Mouse (Mus musculus) midbrain, embryonic 16.5 days (tissue): ENCODE measurements around the gene Dync1i1. TPM values are rescaled to one million over a fixed set of nuclear protein-coding genes. Genes with fewer than 3 reads are reported as not detected.
A peak's percentile ranks its signal among the peaks of the same experiment; 100 is the strongest.

Experiments used
- ATAC-seq: fragments of 200-750 bp; cut with Nextera tagmentation; 2 replicates; pipeline ENCODE4 v1.8.0; 2017; ENCODE audit warnings: moderate TSS enrichment
- H3K27ac ChIP-seq: fragments of 300-500 bp; sonication (generic); 2 replicates; pipeline ENCODE4 v1.5.1; 2014; ENCODE audit warnings: mild to moderate bottlenecking, low read length, mixed read lengths
- H3K27me3 ChIP-seq: fragments of 300-500 bp; sonication (generic); 2 replicates; pipeline ENCODE4 v1.6.1; 2014; ENCODE audit warnings: low read depth, low read length, mixed read lengths; ENCODE audit not compliant: control insufficient read depth, insufficient read depth
- H3K36me3 ChIP-seq: fragments of 300-500 bp; sonication (generic); 2 replicates; pipeline ENCODE4 v1.6.1; 2014; ENCODE audit warnings: mild to moderate bottlenecking, low read length, moderate library complexity, mixed read lengths; ENCODE audit not compliant: control insufficient read depth, insufficient read depth
- H3K4me1 ChIP-seq: fragments of 300-500 bp; sonication (generic); 2 replicates; pipeline ENCODE4 v1.6.1; 2014; ENCODE audit warnings: mild to moderate bottlenecking, low read length, mixed read lengths; ENCODE audit not compliant: control insufficient read depth, insufficient read depth
- H3K4me2 ChIP-seq: fragments of 300-500 bp; sonication (generic); 2 replicates; pipeline ENCODE4 v1.6.1; 2014; ENCODE audit warnings: mild to moderate bottlenecking, low read length, mixed read lengths
- H3K4me3 ChIP-seq: fragments of 300-500 bp; sonication (generic); 2 replicates; pipeline ENCODE4 v1.5.1; 2014; ENCODE audit warnings: low read depth, mild to moderate bottlenecking, low read length, moderate library complexity, mixed read lengths
- H3K9ac ChIP-seq: fragments of 300-500 bp; sonication (generic); 2 replicates; pipeline ENCODE4 v1.6.1; 2014; ENCODE audit warnings: low read depth, low read length, mixed read lengths
- H3K9me3 ChIP-seq: fragments of 300-500 bp; sonication (generic); replicated peaks from 2 replicates; pipeline ENCODE4 v1.6.1; 2014; ENCODE audit warnings: mild to moderate bottlenecking, low read length, mixed read lengths; ENCODE audit not compliant: control insufficient read depth, poor library complexity, severe bottlenecking
- WGBS: fragments of 180-500 bp; shearing (Covaris S2); extraction: QIAGEN DNeasy Blood & Tissue Kit; methylation state at CpG from one replicate; pipeline ENCODE4 v1.1.7; 2014; 5-methylcytosine and 5-hydroxymethylcytosine counted together
- polyA plus RNA-seq: library from polyadenylated mRNA; unstranded; fragments of >200 nt; fragmentation: Nextera tagmentation; extraction: Ambion mirVana; gene quantifications from 2 replicates; pipeline ENCODE4 v1.2.1, GENCODE M21; 2015

Dync1i1 gene
- polyA plus RNA-seq, 1 experiment from 2014 or later: 43.1 TPM

GRCm38 (mm10) chr6:5858371-5858770 lies 132.9 kb downstream of the Dync1i1 start:
- no peak overlapping the region for H3K9ac ChIP-seq
- WGBS: 12% methylated on average over 12 of the region's 12 CpGs
- H3K36me3 ChIP-seq: no peaks in the 10 kb centered on the region
- H3K27ac ChIP-seq: no peak overlapping the region
- H3K27me3 ChIP-seq: peaks cover 2% of the 10 kb centered on the region; the same call in 1 of the 2 replicates
- H3K9me3 ChIP-seq: no peaks in the 10 kb centered on the region
- no peak overlapping the region for H3K4me3 ChIP-seq
- no peak for ATAC-seq
- H3K4me1 ChIP-seq: peaks cover 3% of the 10 kb centered on the region
- peak overlapping the region; percentile 42 for H3K4me2 ChIP-seq

GRCm38 (mm10) chr6:5858901-5859598 lies 133.6 kb downstream of the Dync1i1 start:
- peaks cover 3% of the 10 kb centered on the region for H3K4me1 ChIP-seq
- peak; percentile 64 for ATAC-seq

GRCm38 (mm10) chr6:5859630-5860029 lies 134.2 kb downstream of the Dync1i1 start:
- no peaks in the 10 kb centered on the region for H3K36me3 ChIP-seq
- ATAC-seq: no peak
- no peaks in the 10 kb centered on the region for H3K9me3 ChIP-seq
- no peak overlapping the region for H3K9ac ChIP-seq
- no peak overlapping the region for H3K27ac ChIP-seq
- WGBS: 65% methylated on average over 7 of the region's 8 CpGs
- peak overlapping the region; percentile 42 for H3K4me2 ChIP-seq
- H3K4me3 ChIP-seq: no peak overlapping the region
- H3K27me3 ChIP-seq: peaks cover 2% of the 10 kb centered on the region; the same call in 1 of the 2 replicates
- H3K4me1 ChIP-seq: peaks cover 3% of the 10 kb centered on the region

More at GRCm38 (mm10) chr6:5858901-5859598, 133.6 kb downstream of the Dync1i1 start:
- H3K9ac ChIP-seq: no peak overlapping the region
- H3K36me3 ChIP-seq: no peaks in the 10 kb centered on the region
- peaks cover 2% of the 10 kb centered on the region; the same call in 1 of the 2 replicates for H3K27me3 ChIP-seq
- WGBS: 45% methylated on average over 20 of the region's 20 CpGs
- no peak overlapping the region for H3K27ac ChIP-seq
- H3K4me3 ChIP-seq: no peak overlapping the region
- peak overlapping the region; percentile 42 for H3K4me2 ChIP-seq
- no peaks in the 10 kb centered on the region for H3K9me3 ChIP-seq

GRCm38 (mm10) chr6:5866091-5866490 lies 140.7 kb downstream of the Dync1i1 start:
- Histone ChIP-seq H3K4me3 (no peak overlapping the region), H3K27me3 (no peaks in the 10 kb centered on the region), H3K4me1 (no peaks in the 10 kb centered on the region), H3K9me3 (no peaks in the 10 kb centered on the region), H3K9ac (no peak overlapping the region), H3K27ac (no peak overlapping the region), H3K4me2 (no peak overlapping the region), H3K36me3 (no peaks in the 10 kb centered on the region)
- WGBS: 91% methylated on average over 5 of the region's 5 CpGs
- ATAC-seq: no peak

GRCm38 (mm10) chr6:5867221-5867620 lies 141.8 kb downstream of the Dync1i1 start:
- H3K4me2 ChIP-seq: no peak overlapping the region
- H3K9ac ChIP-seq: no peak overlapping the region
- 97% methylated on average over 4 of the region's 4 CpGs for WGBS
- no peaks in the 10 kb centered on the region for H3K9me3 ChIP-seq
- H3K4me3 ChIP-seq: no peak overlapping the region
- H3K27ac ChIP-seq: no peak overlapping the region
- no peaks in the 10 kb centered on the region for H3K36me3 ChIP-seq
- no peaks in the 10 kb centered on the region for H3K4me1 ChIP-seq
- H3K27me3 ChIP-seq: no peaks in the 10 kb centered on the region
- ATAC-seq: no peak

GRCm38 (mm10) chr6:5871060-5871459 lies 145.6 kb downstream of the Dync1i1 start:
- H3K4me3 ChIP-seq: no peak overlapping the region
- no peak overlapping the region for H3K4me2 ChIP-seq
- ATAC-seq: no peak
- no peaks in the 10 kb centered on the region for H3K27me3 ChIP-seq
- no peaks in the 10 kb centered on the region for H3K4me1 ChIP-seq
- H3K36me3 ChIP-seq: no peaks in the 10 kb centered on the region
- H3K27ac ChIP-seq: no peak overlapping the region
- H3K9me3 ChIP-seq: no peaks in the 10 kb centered on the region
- no peak overlapping the region for H3K9ac ChIP-seq
- 79% methylated on average over 5 of the region's 5 CpGs for WGBS

GRCm38 (mm10) chr6:5871581-5872298 lies 146.3 kb downstream of the Dync1i1 start:
- Histone ChIP-seq H3K9me3 (no peaks in the 10 kb centered on the region), H3K27ac (no peak overlapping the region), H3K9ac (no peak overlapping the region), H3K4me2 (no peak overlapping the region), H3K27me3 (no peaks in the 10 kb centered on the region), H3K4me3 (no peak overlapping the region), H3K4me1 (no peaks in the 10 kb centered on the region), H3K36me3 (no peaks in the 10 kb centered on the region)
- no peak for ATAC-seq
- WGBS: 85% methylated on average over 15 of the region's 15 CpGs

- no peak for ATAC-seq
- Histone ChIP-seq H3K36me3 (no peaks in the 10 kb centered on the region), H3K9ac (no peak overlapping the region), H3K27me3 (no peaks in the 10 kb centered on the region), H3K9me3 (no peaks in the 10 kb centered on the region), H3K4me1 (no peaks in the 10 kb centered on the region), H3K4me3 (no peak overlapping the region), H3K4me2 (no peak overlapping the region), H3K27ac (no peak overlapping the region)
- WGBS: 82% methylated on average over 6 of the region's 6 CpGs
These were observed 163.9 kb downstream of the Dync1i1 start for GRCm38 (mm10) chr6:5889341-5889740.

GRCm38 (mm10) chr6:5911295-5911694 lies 185.9 kb downstream of the Dync1i1 start:
- Histone ChIP-seq H3K4me1 (no peaks in the 10 kb centered on the region), H3K4me3 (no peak overlapping the region), H3K27ac (no peak overlapping the region), H3K36me3 (no peaks in the 10 kb centered on the region), H3K27me3 (no peaks in the 10 kb centered on the region), H3K9me3 (no peaks in the 10 kb centered on the region), H3K9ac (no peak overlapping the region), H3K4me2 (no peak overlapping the region)
- 80% methylated on average over 7 of the region's 7 CpGs for WGBS
- no peak for ATAC-seq
